Mouse (Mus musculus) gastrocnemius, adult 2 months (tissue): ENCODE data around the gene Wfdc18. TPM values are rescaled to one million over a fixed set of nuclear protein-coding genes. Genes with fewer than 3 reads are reported as not detected.

ENCODE experiments used
- DNase-seq: peaks from one replicate; pipeline ENCODE4 v3.0.0; 2022
- H3K27ac ChIP-seq: fragments of 200-600 bp; 2 replicates; pipeline ENCODE4 v1.8.1; 2022; ENCODE audit warnings: mild to moderate bottlenecking
- H3K4me3 ChIP-seq: fragments of 200-600 bp; 2 replicates; pipeline ENCODE4 v1.8.1; 2022; ENCODE audit warnings: mild to moderate bottlenecking, moderate library complexity
- CTCF ChIP-seq: fragments of 200-600 bp; IDR thresholded peaks from 2 replicates; pipeline ENCODE4 v1.8.1; 2022; ENCODE audit warnings: antibody characterized with exemption, mild to moderate bottlenecking, moderate library complexity
- intact Hi-C: fragments of 180-260 bp; cut with DNase I; formaldehyde crosslinking; loops from one replicate; pipeline ENCODE4 v1.15.1; 2025
- total RNA-seq, 2 experiments: library from RNA; stranded (reverse); gene quantifications; 2 replicates each; pipeline ENCODE4 v1.2.3; 2021

The Wfdc18 gene
- total RNA-seq, 2 experiments from 2014 or later: not detected

DNA sequence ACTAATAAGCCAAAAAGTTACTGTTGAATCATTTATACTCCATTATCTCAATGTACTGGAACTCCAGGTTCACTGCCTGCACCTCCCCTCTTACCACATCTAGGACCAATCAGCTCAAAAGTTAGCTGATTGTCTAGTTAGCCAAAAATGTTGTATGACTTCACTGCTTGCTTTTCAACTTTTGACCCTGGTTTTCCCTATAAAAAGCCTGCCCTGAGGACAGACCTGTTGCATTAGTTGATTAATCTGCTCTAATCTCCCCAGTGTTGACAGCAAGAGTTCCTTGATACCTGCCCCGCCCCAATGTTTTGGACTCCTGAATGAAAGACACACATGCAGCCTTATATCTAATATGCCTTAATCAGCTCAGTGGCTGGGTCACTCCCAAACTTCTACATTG lies 22.3 kb downstream of the Wfdc18 start:
- H3K27ac ChIP-seq: no peak overlapping the region
- H3K4me3 ChIP-seq: no peak overlapping the region
- no peak for TF ChIP-seq CTCF
- intact Hi-C loops: loop anchor here (10.0 kb wide), 1 partner anchor 306 kb away; the partner anchor contains the start of gene Gas2l2
- DNase-seq: no peak

DNA sequence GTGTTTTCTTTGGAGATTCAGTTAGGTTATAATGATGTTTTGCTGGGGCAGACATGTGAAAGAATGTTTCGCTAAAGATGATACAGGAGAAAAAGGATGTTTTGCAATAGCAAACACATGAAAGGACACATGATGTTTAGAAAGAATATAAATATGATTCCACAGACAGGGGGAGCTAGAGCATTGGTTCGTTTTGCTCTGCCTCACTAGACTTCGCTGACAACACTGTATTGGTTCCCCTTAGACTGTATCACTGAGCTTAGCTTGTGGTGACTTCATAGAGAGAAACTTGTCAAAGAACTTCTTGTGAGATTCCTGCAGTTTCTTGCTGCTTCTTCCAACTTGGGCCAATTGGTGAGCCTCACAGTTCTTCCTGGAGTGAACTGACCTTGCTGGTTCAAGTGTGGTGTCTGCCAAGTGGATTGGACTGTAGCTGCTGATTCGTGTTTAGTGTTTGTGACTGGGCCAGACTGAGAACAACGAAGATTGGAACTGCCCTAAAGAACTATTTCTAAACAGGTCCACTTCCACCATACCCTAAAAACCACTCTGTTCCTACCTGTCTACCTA lies 24.3 kb downstream of the Wfdc18 start:
- no peak for TF ChIP-seq CTCF
- H3K27ac ChIP-seq: no peak overlapping the region
- intact Hi-C loops: loop anchor here (10.0 kb wide), 1 partner anchor 308 kb away; the partner anchor contains the start of gene Gas2l2
- no peak overlapping the region for H3K4me3 ChIP-seq
- no peak for DNase-seq

DNA sequence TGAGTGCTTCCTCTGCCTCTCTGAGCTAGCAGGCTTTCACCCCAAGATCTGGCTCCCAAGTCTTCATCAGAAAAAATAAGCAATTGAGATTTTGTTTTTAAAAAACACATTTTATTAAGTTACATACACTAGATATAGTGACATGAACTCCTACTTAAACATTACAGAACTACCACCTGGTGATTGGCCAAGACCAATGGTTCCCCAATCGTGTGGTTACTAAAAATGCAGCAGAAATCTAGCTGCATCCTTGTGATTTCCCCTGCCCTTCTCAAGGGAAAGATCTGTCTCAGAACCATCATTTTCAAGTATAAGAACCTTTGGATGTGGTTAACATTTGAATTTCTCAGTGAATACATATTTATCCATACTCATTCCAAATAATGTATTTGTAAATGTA lies 25.4 kb downstream of the Wfdc18 start:
- no peak overlapping the region for H3K4me3 ChIP-seq
- intact Hi-C loops: loop anchor here (10.0 kb wide), 1 partner anchor 309 kb away; the partner anchor contains the start of gene Gas2l2
- DNase-seq: no peak
- TF ChIP-seq CTCF: no peak
- H3K27ac ChIP-seq: no peak overlapping the region

GRCm38 (mm10) chr11:83735881-83736280 lies 27.1 kb downstream of the Wfdc18 start:
- intact Hi-C loops: loop anchor here (10.0 kb wide), 1 partner anchor 311 kb away; the partner anchor contains the start of gene Gas2l2
- no peak for TF ChIP-seq CTCF
- Histone ChIP-seq H3K27ac (no peak overlapping the region), H3K4me3 (no peak overlapping the region)
- no peak for DNase-seq

DNA sequence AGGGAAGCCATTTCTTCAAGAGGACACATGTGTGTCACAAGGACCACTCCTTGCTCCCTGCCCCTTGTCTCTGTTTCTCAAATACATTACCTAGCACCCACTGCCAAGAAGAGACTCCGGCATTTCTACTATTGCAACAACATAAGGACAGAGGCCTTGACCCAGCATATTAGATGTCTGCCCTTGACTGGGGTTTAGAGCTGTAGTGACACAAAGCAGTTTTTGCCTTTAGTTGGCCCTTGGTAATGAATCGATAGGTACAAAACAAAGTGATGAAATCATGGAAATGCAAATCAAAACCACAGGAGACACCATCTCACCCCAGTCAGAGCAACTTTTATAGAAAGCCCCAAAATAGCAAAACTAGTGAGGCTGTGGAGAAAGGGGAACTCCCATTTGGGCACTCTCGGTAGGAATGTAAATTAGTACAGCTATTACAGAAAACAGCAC lies 28.3 kb downstream of the Wfdc18 start:
- DNase-seq: no peak
- no peak for TF ChIP-seq CTCF
- Histone ChIP-seq H3K4me3 (no peak overlapping the region), H3K27ac (no peak overlapping the region)
- intact Hi-C loops: loop anchor here (10.0 kb wide), 1 partner anchor 312 kb away; the partner anchor contains the start of gene Gas2l2

DNA sequence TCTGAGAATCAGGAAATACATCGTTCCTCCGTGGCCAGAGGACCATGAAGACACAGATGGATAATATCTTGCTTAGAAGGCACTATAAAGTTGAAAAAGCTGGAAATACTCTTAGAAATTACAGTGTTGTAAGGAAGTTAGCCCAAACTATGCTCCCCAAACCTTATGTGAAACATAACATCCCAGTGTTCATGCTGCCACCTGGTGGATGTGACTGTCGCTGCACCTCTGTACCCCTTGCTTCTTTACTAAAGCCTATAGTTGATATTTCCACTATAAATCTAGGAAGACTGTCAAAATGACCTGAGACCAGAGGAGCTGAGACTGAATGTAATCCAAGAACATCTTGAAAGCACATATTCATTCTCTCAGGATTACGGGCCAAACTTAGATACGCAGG lies 30.4 kb downstream of the Wfdc18 start:
- peak; percentile 69 for DNase-seq
- peak; percentile 95 for TF ChIP-seq CTCF
- Histone ChIP-seq H3K4me3 (no peak overlapping the region), H3K27ac (no peak overlapping the region)
- intact Hi-C loops: loop anchor here (1.0 to 10.0 kb wide), 2 partner anchors 183 to 314 kb away; partner anchors contain the start of gene Gas2l2

DNA sequence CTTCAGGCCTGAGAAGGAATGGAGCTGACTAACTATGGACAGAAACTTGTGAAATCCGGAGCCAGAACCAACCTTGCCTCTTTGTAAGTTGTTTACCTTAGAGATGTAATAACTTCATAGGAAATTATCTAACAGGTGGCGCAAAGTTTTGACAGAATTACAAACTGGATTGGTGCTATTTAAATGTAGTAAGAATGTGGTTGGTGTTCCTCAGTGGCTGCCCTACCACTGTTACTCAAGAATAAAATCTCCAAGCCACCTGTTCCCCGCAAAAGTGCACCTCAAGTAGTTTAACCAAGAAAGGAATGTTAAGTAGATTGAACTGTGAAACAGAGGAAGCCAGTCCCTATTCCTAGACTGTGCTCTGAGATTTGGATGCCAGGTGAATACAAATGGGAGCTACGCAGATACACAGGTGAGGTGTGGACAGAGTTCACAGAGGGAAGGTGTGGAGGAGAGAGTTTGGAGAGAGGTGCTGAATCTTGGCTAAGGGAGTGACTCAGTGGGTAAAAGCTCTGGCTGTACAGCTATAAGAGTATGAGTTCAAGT lies 31.7 kb downstream of the Wfdc18 start:
- no peak for DNase-seq
- Histone ChIP-seq H3K4me3 (no peak overlapping the region), H3K27ac (no peak overlapping the region)
- TF ChIP-seq CTCF: no peak
- intact Hi-C loops: no loop called here

DNA sequence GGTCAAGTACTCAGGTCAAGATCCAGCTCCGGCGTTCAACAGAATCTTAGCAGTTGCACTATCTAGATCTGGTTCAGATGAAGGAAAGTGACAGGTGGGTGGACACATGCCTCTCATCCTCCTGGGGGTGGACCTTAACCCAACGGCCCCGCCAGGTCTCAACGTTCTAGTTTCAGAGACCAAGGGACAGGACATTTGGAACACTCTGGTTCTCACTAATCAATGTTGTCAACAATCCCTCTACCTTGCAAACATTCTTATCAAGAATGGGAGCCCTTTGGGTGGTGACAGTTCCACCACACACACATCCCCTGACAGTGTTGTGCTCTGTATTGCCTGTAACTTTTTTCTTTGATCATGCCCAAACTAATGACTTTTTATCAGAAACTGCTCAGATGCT lies 33.0 kb downstream of the Wfdc18 start:
- intact Hi-C loops: no loop called here
- no peak overlapping the region for H3K27ac ChIP-seq
- TF ChIP-seq CTCF: no peak

DNA sequence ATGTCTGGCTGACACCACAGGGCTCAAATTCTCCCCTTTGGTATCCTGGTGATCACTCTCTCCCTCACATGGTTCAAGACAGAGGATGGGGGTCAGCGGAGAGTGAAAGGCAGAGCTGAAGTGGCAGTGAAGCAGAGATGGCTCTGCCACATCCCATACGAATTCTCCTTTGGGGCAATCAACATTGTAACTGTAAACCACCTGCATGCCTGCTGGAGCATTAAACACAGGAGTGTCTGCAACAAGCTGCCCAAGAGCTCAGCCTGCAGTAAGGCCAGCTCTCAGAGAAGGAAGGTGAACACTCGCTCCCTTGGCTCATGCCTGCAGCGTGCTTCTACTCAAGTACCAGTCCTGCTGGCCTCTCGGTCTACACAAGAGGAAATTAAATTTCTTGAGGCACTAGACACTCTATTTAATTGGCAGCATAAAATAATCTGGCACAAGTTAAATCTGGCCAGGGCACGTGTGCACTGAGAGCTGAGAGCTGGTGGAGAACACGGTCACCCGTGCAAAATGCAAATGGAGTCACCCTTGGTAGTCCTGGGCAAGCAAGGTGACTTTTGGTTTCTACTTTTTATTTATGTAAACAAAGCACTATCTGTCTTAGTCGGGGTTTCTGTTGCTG lies 34.0 kb downstream of the Wfdc18 start:
- Histone ChIP-seq H3K27ac (no peak overlapping the region), H3K4me3 (no peak overlapping the region)
- no peak for TF ChIP-seq CTCF
- intact Hi-C loops: no loop called here
- DNase-seq: no peak

More for the DNA sequence above, 33.0 kb downstream of the Wfdc18 start:
- H3K4me3 ChIP-seq: no peak overlapping the region
- no peak for DNase-seq

DNA sequence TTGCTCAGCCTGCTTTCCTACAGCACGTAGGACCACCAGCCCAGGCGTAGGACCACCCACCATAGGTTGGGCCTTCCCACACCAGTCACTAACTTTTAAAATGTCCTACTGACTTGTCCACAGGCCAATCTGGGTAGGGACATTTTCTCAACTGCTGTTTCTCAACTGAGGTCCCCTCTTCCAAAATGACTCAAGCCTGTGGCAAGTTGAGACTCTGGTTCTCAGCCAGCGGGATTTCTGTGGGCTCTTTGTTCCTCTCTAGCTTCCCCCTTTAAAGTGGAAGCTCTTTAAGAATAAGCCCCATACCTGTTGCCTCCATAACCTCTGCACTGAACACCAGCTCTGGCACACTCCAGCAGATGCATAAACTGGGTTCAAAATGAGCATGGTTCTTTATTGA lies 34.7 kb downstream of the Wfdc18 start:
- intact Hi-C loops: no loop called here
- no peak overlapping the region for H3K4me3 ChIP-seq
- no peak for DNase-seq
- TF ChIP-seq CTCF: no peak
- no peak overlapping the region for H3K27ac ChIP-seq

- Histone ChIP-seq H3K27ac (no peak overlapping the region), H3K4me3 (no peak overlapping the region)
- intact Hi-C loops: no loop called here
- TF ChIP-seq CTCF: no peak
- DNase-seq: no peak
Observed at GRCm38 (mm10) chr11:83746152-83746551, 37.3 kb downstream of the Wfdc18 start.

- no peak within 1 kb of the TSS for H3K27ac ChIP-seq
- DNase-seq: no peak
- no peak for TF ChIP-seq CTCF
- H3K4me3 ChIP-seq: no peak within 1 kb of the TSS
- intact Hi-C loops: no loop called here
Observed at GRCm38 (mm10) chr11:83746681-83747080, 37.9 kb downstream of the Wfdc18 start, which contains the start of gene Wfdc21. Wfdc21 (plus strand) TSS chr11:83746940.
